Mouse (Mus musculus) spleen, embryonic (tissue): Measurements from ENCODE around the gene Tstd1.

ENCODE experiments used
- CTCF ChIA-PET: fragments of 350-600 bp; sonication (Branson Sonifier 250); formaldehyde crosslinking; loops from one replicate; lab custom pipeline; 2022; lab: Charles Lee

Gene Tstd1

GRCm38 (mm10) chr1:171452522-171452921, 33.9 kb downstream of the Tstd1 start:
- CTCF ChIA-PET: interaction anchor here (0.7 kb wide), 1 partner anchor 26 kb away, joined by 9 read pairs; no protein-coding TSS in a partner anchor

GRCm38 (mm10) chr1:171452923-171453322, 34.3 kb downstream of the Tstd1 start:
- CTCF ChIA-PET: no interaction called here

GRCm38 (mm10) chr1:171454926-171455325, 36.3 kb downstream of the Tstd1 start:
- CTCF ChIA-PET: no interaction called here

- CTCF ChIA-PET: no interaction called here
These were observed 38.9 kb downstream of the Tstd1 start for GRCm38 (mm10) chr1:171457568-171457967.

- CTCF ChIA-PET: interaction anchor here (0.5 kb wide), 1 partner anchor 23 kb away, joined by 4 read pairs; no protein-coding TSS in a partner anchor
These were observed 41.1 kb downstream of the Tstd1 start for GRCm38 (mm10) chr1:171459791-171460190.

GRCm38 (mm10) chr1:171460551-171461503, 42.2 kb downstream of the Tstd1 start:
- CTCF ChIA-PET: interaction anchor here (0.6 kb wide), 1 partner anchor 972 kb away, joined by 3 read pairs; no protein-coding TSS in a partner anchor

GRCm38 (mm10) chr1:171463133-171463532, 44.5 kb downstream of the Tstd1 start:
- CTCF ChIA-PET: no interaction called here

- CTCF ChIA-PET: interaction anchor here (1.6 kb wide), 1 partner anchor 17 kb away, joined by 5 read pairs; no protein-coding TSS in a partner anchor
These were observed 47.2 kb downstream of the Tstd1 start for GRCm38 (mm10) chr1:171465749-171466412.

GRCm38 (mm10) chr1:171466565-171466964, 47.9 kb downstream of the Tstd1 start:
- CTCF ChIA-PET: interaction anchor here (0.6 to 1.6 kb wide), 2 partner anchors 18 to 179 kb away, joined by 5 to 7 read pairs; no protein-coding TSS in a partner anchor

- CTCF ChIA-PET: interaction anchor here (0.6 to 1.4 kb wide), 2 partner anchors 59 to 95 kb away, joined by 5 read pairs; no protein-coding TSS in a partner anchor
These were observed 51.0 kb downstream of the Tstd1 start for GRCm38 (mm10) chr1:171469678-171470077.
